Mouse (Mus musculus): ENCODE results near the gene Eif4ebp2. TPM values are rescaled to one million over a fixed set of nuclear protein-coding genes. Genes with fewer than 3 reads are reported as not detected.

The Eif4ebp2 gene
- polyA plus RNA-seq, 1 experiment = 131 TPM

GRCm38 (mm10) chr10:61427951-61428350, 24.5 kb downstream of the Eif4ebp2 start:
- Histone ChIP-seq H3K27me3 (ENCODE audit: control insufficient read depth, insufficient read depth, low read length) (no peaks in the 10 kb centered on the region), H3K27ac (ENCODE audit: insufficient read depth, low read depth, low read length) (no peak overlapping the region), H3K36me3 (ENCODE audit: control insufficient read depth, insufficient read depth, low read length) (peaks cover 26% of the 10 kb centered on the region), H3K4me3 (ENCODE audit: low read depth, low read length) (no peak overlapping the region), H3K4me1 (ENCODE audit: control insufficient read depth, insufficient read depth, insufficient read length, low read length) (peaks cover 8% of the 10 kb centered on the region; the same call in 1 of the 2 replicates)
- TF ChIP-seq POLR2A (IDR thresholded peaks at IDR 0.05; ENCODE audit: low read depth, low read length) (no peak), CTCF (IDR thresholded peaks at IDR 0.05; ENCODE audit: extremely low read depth, insufficient read length, insufficient replicate concordance, low read depth, low read length) (no peak)
- WGBS = 76% methylated on average over 6 of the region's 6 CpGs

GRCm38 (mm10) chr10:61426251-61426757, 26.2 kb downstream of the Eif4ebp2 start:
- peaks cover 16% of the 10 kb centered on the region for H3K36me3 ChIP-seq (ENCODE audit: control insufficient read depth, insufficient read depth, low read length)
- no peaks in the 10 kb centered on the region for H3K27me3 ChIP-seq (ENCODE audit: control insufficient read depth, insufficient read depth, low read length)
- TF ChIP-seq POLR2A (IDR thresholded peaks at IDR 0.05; ENCODE audit: low read depth, low read length) = no peak
- no peak for TF ChIP-seq CTCF (IDR thresholded peaks at IDR 0.05; ENCODE audit: extremely low read depth, insufficient read length, insufficient replicate concordance, low read depth, low read length)
- 19% methylated on average over 2 of the region's 2 CpGs for WGBS
- no peak overlapping the region for H3K4me3 ChIP-seq (ENCODE audit: low read depth, low read length)
- peaks cover 8% of the 10 kb centered on the region; the same call in 1 of the 2 replicates for H3K4me1 ChIP-seq (ENCODE audit: control insufficient read depth, insufficient read depth, insufficient read length, low read length)
- peak overlapping the region; percentile 56 for H3K27ac ChIP-seq (ENCODE audit: insufficient read depth, low read depth, low read length)

GRCm38 (mm10) chr10:61425047-61425446, 27.4 kb downstream of the Eif4ebp2 start:
- TF ChIP-seq POLR2A (IDR thresholded peaks at IDR 0.05; ENCODE audit: low read depth, low read length) (no peak), CTCF (IDR thresholded peaks at IDR 0.05; ENCODE audit: extremely low read depth, insufficient read length, insufficient replicate concordance, low read depth, low read length) (no peak)
- Histone ChIP-seq H3K4me3 (ENCODE audit: low read depth, low read length) (no peak overlapping the region), H3K27me3 (ENCODE audit: control insufficient read depth, insufficient read depth, low read length) (no peaks in the 10 kb centered on the region), H3K27ac (ENCODE audit: insufficient read depth, low read depth, low read length) (no peak overlapping the region), H3K36me3 (ENCODE audit: control insufficient read depth, insufficient read depth, low read length) (peaks cover 4% of the 10 kb centered on the region; the same call in 1 of the 2 replicates), H3K4me1 (ENCODE audit: control insufficient read depth, insufficient read depth, insufficient read length, low read length) (peaks cover 8% of the 10 kb centered on the region; the same call in 1 of the 2 replicates)
- WGBS = 43% methylated on average over 2 of the region's 2 CpGs

- Histone ChIP-seq H3K27me3 (ENCODE audit: control insufficient read depth, insufficient read depth, low read length) (0 out of 2 replicates have a peak, but pooled peaks cover 2% of the 10 kb centered on the region), H3K4me1 (ENCODE audit: control insufficient read depth, insufficient read depth, insufficient read length, low read length) (peaks cover 8% of the 10 kb centered on the region; the same call in 1 of the 2 replicates), H3K27ac (ENCODE audit: insufficient read depth, low read depth, low read length) (no peak overlapping the region), H3K36me3 (ENCODE audit: control insufficient read depth, insufficient read depth, low read length) (no peaks in the 10 kb centered on the region), H3K4me3 (ENCODE audit: low read depth, low read length) (no peak overlapping the region)
- no peak for TF ChIP-seq POLR2A (IDR thresholded peaks at IDR 0.05; ENCODE audit: low read depth, low read length)
- TF ChIP-seq CTCF (IDR thresholded peaks at IDR 0.05; ENCODE audit: extremely low read depth, insufficient read length, insufficient replicate concordance, low read depth, low read length) = no peak
- WGBS = 16% methylated on average over 7 of the region's 7 CpGs
Measured at GRCm38 (mm10) chr10:61424500-61424899, 28.0 kb downstream of the Eif4ebp2 start.

GRCm38 (mm10) chr10:61423289-61423688, 29.2 kb downstream of the Eif4ebp2 start:
- Histone ChIP-seq H3K27me3 (ENCODE audit: control insufficient read depth, insufficient read depth, low read length) (peaks cover 13% of the 10 kb centered on the region), H3K36me3 (ENCODE audit: control insufficient read depth, insufficient read depth, low read length) (no peaks in the 10 kb centered on the region), H3K4me1 (ENCODE audit: control insufficient read depth, insufficient read depth, insufficient read length, low read length) (peaks cover 10% of the 10 kb centered on the region), H3K4me3 (ENCODE audit: low read depth, low read length) (no peak overlapping the region), H3K27ac (ENCODE audit: insufficient read depth, low read depth, low read length) (no peak overlapping the region)
- TF ChIP-seq CTCF (IDR thresholded peaks at IDR 0.05; ENCODE audit: extremely low read depth, insufficient read length, insufficient replicate concordance, low read depth, low read length) (peak; percentile 44; the same call in 1 of the 2 replicates), POLR2A (IDR thresholded peaks at IDR 0.05; ENCODE audit: low read depth, low read length) (no peak)
- WGBS = 33% methylated on average over 10 of the region's 10 CpGs

GRCm38 (mm10) chr10:61422861-61423260, 29.6 kb downstream of the Eif4ebp2 start:
- TF ChIP-seq CTCF (IDR thresholded peaks at IDR 0.05; ENCODE audit: extremely low read depth, insufficient read length, insufficient replicate concordance, low read depth, low read length) = no peak
- no peak for TF ChIP-seq POLR2A (IDR thresholded peaks at IDR 0.05; ENCODE audit: low read depth, low read length)
- WGBS = 78% methylated on average over 12 of the region's 12 CpGs
- H3K36me3 ChIP-seq (ENCODE audit: control insufficient read depth, insufficient read depth, low read length) = no peaks in the 10 kb centered on the region
- peaks cover 15% of the 10 kb centered on the region for H3K27me3 ChIP-seq (ENCODE audit: control insufficient read depth, insufficient read depth, low read length)
- no peak overlapping the region for H3K4me3 ChIP-seq (ENCODE audit: low read depth, low read length)
- H3K27ac ChIP-seq (ENCODE audit: insufficient read depth, low read depth, low read length) = no peak overlapping the region
- peaks cover 12% of the 10 kb centered on the region for H3K4me1 ChIP-seq (ENCODE audit: control insufficient read depth, insufficient read depth, insufficient read length, low read length)

- Histone ChIP-seq H3K27me3 (ENCODE audit: control insufficient read depth, insufficient read depth, low read length) (peaks cover 15% of the 10 kb centered on the region), H3K4me3 (ENCODE audit: low read depth, low read length) (no peak overlapping the region), H3K27ac (ENCODE audit: insufficient read depth, low read depth, low read length) (no peak overlapping the region), H3K36me3 (ENCODE audit: control insufficient read depth, insufficient read depth, low read length) (no peaks in the 10 kb centered on the region), H3K4me1 (ENCODE audit: control insufficient read depth, insufficient read depth, insufficient read length, low read length) (peaks cover 4% of the 10 kb centered on the region; the same call in 1 of the 2 replicates)
- 78% methylated on average over 4 of the region's 4 CpGs for WGBS
- TF ChIP-seq POLR2A (IDR thresholded peaks at IDR 0.05; ENCODE audit: low read depth, low read length) = no peak
- no peak for TF ChIP-seq CTCF (IDR thresholded peaks at IDR 0.05; ENCODE audit: extremely low read depth, insufficient read length, insufficient replicate concordance, low read depth, low read length)
Measured at GRCm38 (mm10) chr10:61420011-61420410, 32.5 kb downstream of the Eif4ebp2 start.
